Mouse (Mus musculus): ENCODE results near the gene Hoxb8. TPM values are rescaled to one million over a fixed set of nuclear protein-coding genes. Genes with fewer than 3 reads are reported as not detected.

The Hoxb8 gene
- polyA plus RNA-seq, 1 experiment from 2014 or later = not detected

DNA sequence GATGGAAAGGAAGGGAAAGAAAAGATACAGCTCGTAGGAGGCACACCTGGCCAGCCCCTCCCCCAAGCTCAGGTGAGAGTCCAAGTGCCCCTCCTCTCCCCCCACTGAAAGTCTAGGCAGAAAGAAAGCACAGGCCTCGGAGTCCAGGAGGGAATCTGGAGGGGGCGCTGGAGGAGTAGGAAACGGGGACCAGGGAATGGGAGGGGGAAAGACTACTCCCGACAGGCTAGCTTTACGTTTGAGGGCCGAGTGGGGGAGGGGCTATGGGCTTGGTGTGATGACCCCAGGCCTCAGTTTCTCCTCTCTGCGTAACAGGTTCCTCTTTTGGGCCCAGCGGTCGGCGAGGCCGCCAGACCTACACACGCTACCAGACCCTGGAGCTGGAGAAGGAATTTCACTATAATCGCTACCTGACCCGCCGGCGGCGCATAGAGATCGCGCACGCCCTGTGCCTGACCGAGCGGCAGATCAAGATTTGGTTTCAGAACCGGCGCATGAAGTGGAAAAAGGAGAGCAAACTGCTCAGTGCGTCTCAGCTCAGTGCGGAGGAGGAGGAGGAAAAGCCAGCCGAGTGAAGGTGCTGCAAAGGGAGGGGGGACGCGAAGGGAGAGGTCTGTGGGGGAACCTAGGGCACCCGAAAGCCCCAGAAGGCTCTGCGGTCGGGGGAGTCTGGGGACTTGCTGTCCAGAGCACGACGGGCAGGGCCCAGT is 18.8 kb downstream of the Hoxb8 start:
- Histone ChIP-seq H3K4me2 (no peak overlapping the region), H3K27me3 (replicated peaks) (peaks cover 96% of the 10 kb centered on the region), H3K9ac (no peak overlapping the region), H3K27ac (no peak overlapping the region), H3K4me3 (no peak overlapping the region), H3K4me1 (peaks cover 3% of the 10 kb centered on the region), H3K9me3 (no peaks in the 10 kb centered on the region), H3K36me3 (replicated peaks) (no peaks in the 10 kb centered on the region)
- 2% methylated on average over 35 of the region's 35 CpGs for WGBS
- ATAC-seq (replicated peaks) = no peak

DNA sequence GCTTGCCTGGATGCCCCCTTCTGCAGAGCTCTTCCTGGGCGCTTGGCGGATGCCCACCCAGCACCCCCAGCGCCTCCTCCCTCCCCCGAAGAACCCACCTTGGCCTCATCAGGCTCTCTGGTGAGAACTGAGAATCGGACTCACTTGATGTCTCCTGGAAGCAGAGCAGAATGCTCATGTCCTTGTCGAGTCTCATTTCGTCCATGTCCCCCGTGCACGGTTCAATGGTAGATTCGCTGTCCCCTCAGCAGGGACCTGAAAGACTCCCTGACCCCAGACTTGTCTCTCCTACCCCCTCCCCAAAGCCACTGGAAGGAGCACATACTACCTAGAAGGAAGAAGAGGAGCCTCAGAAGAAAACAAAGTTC is 19.3 kb downstream of the Hoxb8 start:
- no peak for ATAC-seq (replicated peaks)
- Histone ChIP-seq H3K36me3 (replicated peaks) (no peaks in the 10 kb centered on the region), H3K4me1 (peaks cover 3% of the 10 kb centered on the region), H3K4me3 (no peak overlapping the region), H3K9ac (no peak overlapping the region), H3K27ac (no peak overlapping the region), H3K27me3 (replicated peaks) (peaks cover 96% of the 10 kb centered on the region), H3K9me3 (no peaks in the 10 kb centered on the region), H3K4me2 (no peak overlapping the region)
- 4% methylated on average over 10 of the region's 10 CpGs for WGBS

DNA sequence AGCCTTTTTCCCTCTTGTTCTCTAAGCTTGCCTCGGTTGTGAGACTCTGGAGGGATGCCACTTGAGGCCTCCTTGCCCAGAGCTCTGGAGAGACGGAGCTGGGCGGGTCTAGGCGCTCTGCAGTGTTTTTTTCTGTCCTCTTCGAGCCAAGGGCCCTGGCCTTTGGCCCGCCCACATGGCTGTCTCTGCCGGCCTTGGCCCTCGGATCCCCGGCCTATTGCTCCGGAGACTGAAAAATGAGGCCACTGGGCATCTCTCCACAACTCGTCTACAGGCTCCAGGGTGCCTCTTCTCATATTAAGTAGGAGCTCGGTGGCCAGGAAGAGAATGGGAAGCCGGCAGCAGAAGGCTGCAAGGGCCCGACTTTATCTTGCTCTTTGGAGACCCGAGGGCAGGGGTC is 20.1 kb downstream of the Hoxb8 start:
- Histone ChIP-seq H3K9ac (no peak overlapping the region), H3K9me3 (no peaks in the 10 kb centered on the region), H3K4me1 (peaks cover 3% of the 10 kb centered on the region), H3K27me3 (replicated peaks) (peaks cover 96% of the 10 kb centered on the region), H3K27ac (no peak overlapping the region), H3K4me2 (no peak overlapping the region), H3K4me3 (no peak overlapping the region), H3K36me3 (replicated peaks) (no peaks in the 10 kb centered on the region)
- no peak for ATAC-seq (replicated peaks)
- WGBS = under 1% methylated on average over 15 of the region's 15 CpGs

DNA sequence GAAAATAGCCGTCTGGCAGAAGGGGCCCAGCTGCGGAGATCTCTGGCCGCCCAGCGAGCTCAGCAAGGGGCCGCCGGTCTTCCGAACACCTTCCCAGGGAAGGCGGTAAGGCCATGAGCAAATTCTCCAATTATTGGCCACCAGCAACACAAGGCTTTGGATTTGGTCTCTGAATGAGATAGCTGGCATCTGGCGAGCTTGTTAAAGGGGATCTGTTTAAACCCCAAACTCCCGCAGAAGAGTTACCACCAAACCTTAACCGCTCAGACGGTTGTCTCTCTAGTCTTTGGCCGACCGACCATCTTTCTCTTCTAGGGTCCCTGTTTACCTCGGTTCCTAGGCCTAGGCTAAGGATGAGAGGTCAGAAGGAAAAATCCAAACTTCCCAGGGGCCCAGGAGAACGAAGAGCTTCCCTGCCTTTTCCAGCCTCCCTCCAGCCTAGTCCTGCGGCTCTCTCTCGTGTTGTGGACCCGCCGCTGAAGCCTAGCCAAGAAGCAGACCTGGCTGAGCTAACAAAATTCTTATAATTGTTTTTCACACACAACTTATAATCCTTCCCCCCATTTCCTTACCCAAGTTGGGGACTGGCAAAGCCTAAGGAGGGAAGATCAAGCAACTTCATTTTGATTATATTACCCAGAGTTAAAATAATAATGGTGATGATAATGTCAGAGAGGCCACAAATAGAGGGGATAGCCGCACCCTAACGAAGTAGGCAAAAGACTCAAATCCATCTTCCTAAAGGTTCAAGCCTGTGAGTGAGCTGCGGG is 20.9 kb downstream of the Hoxb8 start:
- Histone ChIP-seq H3K4me2 (no peak overlapping the region), H3K36me3 (replicated peaks) (no peaks in the 10 kb centered on the region), H3K27ac (no peak overlapping the region), H3K9me3 (no peaks in the 10 kb centered on the region), H3K9ac (no peak overlapping the region), H3K4me3 (no peak overlapping the region), H3K27me3 (replicated peaks) (peaks cover 96% of the 10 kb centered on the region), H3K4me1 (peaks cover 3% of the 10 kb centered on the region)
- 4% methylated on average over 23 of the region's 23 CpGs for WGBS
- no peak for ATAC-seq (replicated peaks)

DNA sequence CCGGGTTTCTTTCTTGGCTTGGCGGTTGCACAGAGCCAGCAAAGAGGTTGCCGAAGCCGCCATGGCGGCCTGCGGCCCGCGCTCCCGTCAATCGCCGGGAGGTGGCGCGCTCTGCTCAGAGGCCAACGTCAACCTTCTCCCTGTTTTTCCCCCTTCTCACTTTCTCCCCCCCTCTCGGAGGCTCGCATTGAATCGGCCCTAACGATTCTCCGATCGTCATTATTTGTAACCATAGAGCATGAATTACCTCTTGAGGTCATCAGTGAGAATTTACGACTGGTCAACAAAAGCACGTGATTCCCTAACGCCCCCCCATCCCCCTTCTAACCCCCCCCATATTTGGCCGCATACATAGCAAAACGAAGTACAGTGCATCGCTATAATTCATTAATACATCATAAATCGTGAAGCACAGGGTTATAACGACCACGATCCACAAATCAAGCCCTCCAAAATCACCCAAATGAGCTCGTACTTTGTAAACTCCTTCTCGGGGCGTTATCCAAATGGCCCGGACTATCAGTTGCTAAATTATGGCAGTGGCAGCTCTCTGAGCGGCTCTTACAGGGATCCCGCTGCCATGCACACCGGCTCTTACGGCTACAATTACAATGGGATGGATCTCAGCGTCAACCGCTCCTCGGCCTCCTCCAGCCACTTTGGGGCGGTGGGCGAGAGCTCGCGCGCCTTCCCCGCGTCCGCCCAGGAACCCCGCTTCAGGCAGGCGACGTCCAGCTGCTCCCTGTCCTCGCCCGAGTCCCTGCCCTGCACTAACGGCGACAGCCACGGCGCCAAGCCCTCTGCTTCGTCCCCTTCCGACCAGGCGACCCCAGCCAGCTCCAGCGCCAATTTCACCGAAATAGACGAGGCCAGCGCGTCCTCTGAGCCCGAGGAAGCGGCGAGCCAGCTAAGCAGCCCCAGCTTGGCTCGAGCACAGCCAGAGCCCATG is 21.7 kb downstream of the Hoxb8 start, which contains the start of gene Hoxb5:
Hoxb5 (plus strand) TSS at position 186 of the 949 bp plus-strand sequence.
- H3K9ac ChIP-seq = no peak within 1 kb of the TSS

DNA sequence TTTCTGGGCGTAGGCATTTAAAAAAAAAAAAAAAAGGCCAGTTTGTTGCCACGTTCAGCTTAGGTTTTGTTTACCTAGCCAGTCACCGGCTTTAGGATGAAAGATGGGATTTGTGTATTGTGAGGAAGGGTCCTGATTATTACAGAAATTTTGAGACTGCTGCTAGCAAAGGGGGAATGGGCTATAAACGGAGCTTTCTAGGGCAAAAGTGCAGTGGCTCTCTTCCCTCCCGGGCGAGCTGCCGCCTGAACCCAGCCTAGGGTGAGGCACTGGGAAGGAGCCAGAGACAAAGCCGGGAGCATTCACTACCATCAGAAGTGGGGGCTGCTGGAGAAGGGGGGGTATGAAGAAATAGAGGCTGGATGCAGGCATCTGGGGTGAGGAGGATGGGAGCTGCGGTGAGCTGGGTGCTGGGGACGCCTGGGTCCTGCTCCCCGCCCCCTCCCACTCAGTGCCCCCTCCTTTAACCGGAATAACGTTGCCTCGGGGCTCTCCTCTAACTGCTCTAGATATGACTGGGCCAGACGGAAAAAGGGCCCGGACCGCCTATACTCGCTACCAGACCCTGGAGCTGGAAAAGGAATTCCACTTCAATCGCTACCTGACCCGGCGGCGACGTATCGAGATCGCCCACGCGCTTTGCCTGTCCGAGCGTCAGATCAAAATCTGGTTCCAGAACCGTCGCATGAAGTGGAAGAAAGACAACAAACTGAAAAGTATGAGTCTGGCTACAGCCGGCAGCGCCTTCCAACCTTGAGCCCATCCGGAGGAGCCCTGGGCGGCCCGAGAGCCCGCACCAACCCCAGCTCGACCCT is 22.9 kb downstream of the Hoxb8 start:
- no peak overlapping the region for H3K9ac ChIP-seq
- H3K27me3 ChIP-seq (replicated peaks) = peaks cover 98% of the 10 kb centered on the region
- H3K27ac ChIP-seq = no peak overlapping the region
- 2% methylated on average over 38 of the region's 38 CpGs for WGBS
- H3K36me3 ChIP-seq (replicated peaks) = no peaks in the 10 kb centered on the region
- H3K9me3 ChIP-seq = no peaks in the 10 kb centered on the region
- no peak for ATAC-seq (replicated peaks)
- peaks cover 3% of the 10 kb centered on the region for H3K4me1 ChIP-seq
- no peak overlapping the region for H3K4me3 ChIP-seq
- H3K4me2 ChIP-seq = no peak overlapping the region

More for the DNA sequence above, 21.7 kb downstream of the Hoxb8 start, which contains the start of gene Hoxb5:
- Histone ChIP-seq H3K36me3 (replicated peaks) (no peaks in the 10 kb centered on the region), H3K9me3 (no peaks in the 10 kb centered on the region), H3K4me1 (peaks cover 3% of the 10 kb centered on the region), H3K27me3 (replicated peaks) (peaks cover 96% of the 10 kb centered on the region), H3K4me3 (0 out of 2 replicates have a peak within 1 kb of the TSS, but pooled peaks have one; percentile 4), H3K4me2 (no peak within 1 kb of the TSS), H3K27ac (no peak within 1 kb of the TSS)
- ATAC-seq (replicated peaks) = no peak
- WGBS = under 1% methylated on average over 69 of the region's 69 CpGs

DNA sequence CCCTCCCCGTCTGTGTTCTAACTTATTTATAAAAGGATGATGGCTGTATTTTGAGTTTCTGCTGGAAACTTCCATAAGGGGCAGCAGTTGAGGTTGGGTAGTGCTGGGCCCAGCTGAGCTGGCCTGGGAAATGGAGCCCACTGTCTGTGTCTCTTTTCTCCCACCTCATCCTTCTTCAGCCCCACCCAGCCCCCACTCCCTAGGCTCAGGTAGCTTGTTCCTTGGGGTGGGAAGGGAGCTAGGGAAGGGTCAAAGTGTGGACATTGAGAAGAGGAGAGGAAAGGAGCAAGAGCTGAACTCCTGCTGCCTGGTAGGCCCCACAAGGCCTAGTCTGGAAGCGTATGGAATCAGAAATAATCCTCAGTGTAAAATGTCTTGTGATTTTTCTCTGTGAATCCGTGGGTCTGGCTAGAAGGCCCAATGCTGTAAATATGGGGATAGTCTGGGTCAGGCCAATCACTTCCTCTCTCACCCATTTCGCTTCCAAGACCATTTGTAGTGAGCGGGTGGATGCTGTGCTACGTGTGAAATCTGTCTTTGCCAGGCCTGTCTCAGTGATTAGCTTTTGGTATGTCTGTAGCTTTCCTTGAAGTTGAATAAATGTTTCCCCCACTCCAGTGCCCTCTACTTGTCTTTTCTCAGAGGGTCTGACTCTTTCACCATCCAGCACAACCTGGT is 23.9 kb downstream of the Hoxb8 start:
- Histone ChIP-seq H3K4me2 (no peak overlapping the region), H3K27me3 (replicated peaks) (peaks cover 98% of the 10 kb centered on the region), H3K4me1 (peaks cover 3% of the 10 kb centered on the region), H3K27ac (no peak overlapping the region), H3K36me3 (replicated peaks) (no peaks in the 10 kb centered on the region), H3K9ac (no peak overlapping the region), H3K4me3 (no peak overlapping the region), H3K9me3 (no peaks in the 10 kb centered on the region)
- ATAC-seq (replicated peaks) = no peak
- WGBS = 17% methylated on average over 6 of the region's 6 CpGs

DNA sequence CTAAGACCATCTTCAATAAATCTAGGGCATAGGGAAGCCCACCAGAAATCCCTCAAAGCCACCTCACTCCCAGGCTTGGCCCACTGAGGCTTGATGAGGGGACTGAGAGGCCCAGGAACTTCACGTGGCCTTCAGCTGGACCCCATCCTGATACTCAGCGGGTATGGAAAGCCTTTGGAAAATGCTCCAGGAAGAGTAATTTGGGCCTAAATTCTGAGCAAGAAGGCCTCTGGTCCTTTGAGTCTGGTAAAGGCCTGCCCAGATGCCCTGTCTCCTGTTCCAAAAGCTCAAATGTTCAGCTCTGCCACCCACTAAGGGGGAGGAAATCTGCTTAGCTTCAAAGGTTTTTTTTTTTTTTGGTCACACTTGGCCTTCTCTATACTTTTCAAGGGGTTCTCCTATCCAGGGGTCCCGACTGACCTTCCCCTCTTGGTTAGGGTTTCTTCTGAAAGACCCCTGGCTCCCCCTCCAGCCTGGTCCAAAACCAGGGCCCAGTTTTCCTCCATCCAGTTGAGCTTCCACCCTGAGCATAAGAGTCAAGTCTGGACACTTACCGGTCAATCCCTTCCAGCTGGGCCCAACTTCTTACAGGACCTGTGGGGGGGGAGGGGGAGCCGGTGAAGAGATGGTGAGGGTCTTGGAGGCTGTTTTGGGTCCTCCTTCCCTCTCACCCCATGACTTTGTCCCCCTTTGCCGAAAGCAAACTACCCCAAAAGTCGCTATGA is 24.6 kb downstream of the Hoxb8 start:
- H3K9ac ChIP-seq = no peak overlapping the region
- WGBS = 5% methylated on average over 7 of the region's 7 CpGs
- H3K4me2 ChIP-seq = no peak overlapping the region

DNA sequence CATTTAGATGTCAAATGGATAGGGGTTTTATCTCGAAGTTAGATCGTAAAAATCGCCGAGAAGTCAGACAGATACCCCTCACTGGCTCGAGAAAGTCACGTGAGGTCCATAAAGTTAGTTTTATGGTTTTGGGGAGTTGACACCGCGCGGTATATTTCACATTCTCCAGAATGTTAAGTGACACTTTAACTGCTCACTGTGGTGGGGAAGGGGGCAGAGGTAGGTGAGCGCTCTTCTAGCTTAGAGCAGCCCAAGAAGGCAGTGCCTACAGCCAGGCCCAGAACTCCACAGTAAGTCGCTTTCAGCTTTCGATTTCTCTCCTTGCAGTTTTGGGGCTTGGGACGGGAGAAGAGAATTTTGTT is 25.2 kb downstream of the Hoxb8 start:
- H3K4me2 ChIP-seq = no peak overlapping the region
- no peaks in the 10 kb centered on the region for H3K36me3 ChIP-seq (replicated peaks)
- peaks cover 3% of the 10 kb centered on the region for H3K4me1 ChIP-seq
- no peaks in the 10 kb centered on the region for H3K9me3 ChIP-seq
- whole genome bisulfite sequencing = 3% methylated on average over 13 of the region's 13 CpGs
- H3K9ac ChIP-seq = no peak overlapping the region
- no peak for ATAC-seq (replicated peaks)
- H3K4me3 ChIP-seq = no peak overlapping the region
- H3K27me3 ChIP-seq (replicated peaks) = peaks cover 99% of the 10 kb centered on the region
- H3K27ac ChIP-seq = no peak overlapping the region

More for the DNA sequence above, 24.6 kb downstream of the Hoxb8 start:
- Histone ChIP-seq H3K9me3 (no peaks in the 10 kb centered on the region), H3K4me3 (no peak overlapping the region), H3K4me1 (peaks cover 3% of the 10 kb centered on the region), H3K27ac (no peak overlapping the region), H3K36me3 (replicated peaks) (no peaks in the 10 kb centered on the region), H3K27me3 (replicated peaks) (peaks cover 99% of the 10 kb centered on the region)
- no peak for ATAC-seq (replicated peaks)

DNA sequence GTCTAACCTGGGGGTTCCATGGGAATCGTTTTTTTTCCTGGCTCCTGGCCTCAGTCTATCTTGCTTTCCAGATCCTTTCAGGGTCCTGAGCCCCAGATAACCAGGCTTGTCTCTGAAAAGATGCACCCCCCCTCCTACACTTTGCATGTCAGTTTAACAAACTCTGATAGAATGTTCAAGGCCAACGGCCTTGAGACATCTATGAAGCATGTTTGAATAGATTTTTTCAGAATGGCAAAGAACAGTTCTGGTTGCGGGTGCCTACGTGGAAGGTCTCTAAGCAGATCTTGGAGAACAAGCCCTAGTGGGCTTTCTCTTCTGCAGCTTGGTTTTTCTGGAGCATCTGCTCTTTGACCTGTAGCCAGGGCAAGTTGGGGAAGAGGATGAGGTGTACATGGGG is 27.1 kb downstream of the Hoxb8 start:
- 15% methylated on average over 4 of the region's 4 CpGs for WGBS

More for the DNA sequence above, 27.1 kb downstream of the Hoxb8 start:
- Histone ChIP-seq H3K27ac (no peak overlapping the region), H3K9ac (no peak overlapping the region), H3K36me3 (replicated peaks) (no peaks in the 10 kb centered on the region), H3K27me3 (replicated peaks) (peaks cover 99% of the 10 kb centered on the region), H3K9me3 (no peaks in the 10 kb centered on the region), H3K4me2 (no peak overlapping the region), H3K4me1 (0 out of 2 replicates have a peak, but pooled peaks cover under 1% of the 10 kb centered on the region), H3K4me3 (no peak overlapping the region)
- no peak for ATAC-seq (replicated peaks)

All from midbrain, embryonic 15.5 days (tissue).